Mouse (Mus musculus) embryonic facial prominence, embryonic 11.5 days (tissue): ENCODE data around the gene Tex12. TPM values are rescaled to one million over a fixed set of nuclear protein-coding genes. Genes with fewer than 3 reads are reported as not detected.

Experiments used
- ATAC-seq: fragments of 200-750 bp; cut with Nextera tagmentation; replicated peaks from 2 replicates; pipeline ENCODE4 v1.8.0; 2017; ENCODE audit warnings: low read depth; ENCODE audit not compliant: insufficient number of reproducible peaks, low FRiP score, low TSS enrichment
- DNase-seq: peaks from one replicate; pipeline ENCODE4 v3.0.0-alpha.2; 2015; ENCODE audit warnings: low spot score
- H3K27ac ChIP-seq: fragments of 300-500 bp; sonication (generic); replicated peaks from 2 replicates; pipeline ENCODE4 v1.5.1; 2014; ENCODE audit warnings: mild to moderate bottlenecking, low read depth, low read length, control low read depth
- H3K27me3 ChIP-seq: fragments of 300-500 bp; sonication (generic); 2 replicates; pipeline ENCODE4 v1.6.1; 2014; ENCODE audit warnings: mild to moderate bottlenecking, low read length, moderate library complexity, mixed read lengths; ENCODE audit not compliant: control insufficient read depth, insufficient read depth
- H3K36me3 ChIP-seq: fragments of 300-500 bp; sonication (generic); replicated peaks from 2 replicates; pipeline ENCODE4 v1.6.1; 2014; ENCODE audit warnings: low read depth, mild to moderate bottlenecking, low read length, moderate library complexity, mixed read lengths; ENCODE audit not compliant: control insufficient read depth, insufficient read depth
- H3K4me1 ChIP-seq: fragments of 300-500 bp; sonication (generic); 2 replicates; pipeline ENCODE4 v1.6.1; 2014; ENCODE audit warnings: low read length, mixed read lengths; ENCODE audit not compliant: control insufficient read depth, insufficient read depth
- H3K4me2 ChIP-seq: fragments of 300-500 bp; sonication (generic); 2 replicates; pipeline ENCODE4 v1.6.1; 2014; ENCODE audit warnings: low read depth, mild to moderate bottlenecking, control low read depth, low read length, moderate library complexity
- H3K4me3 ChIP-seq: fragments of 300-500 bp; sonication (generic); 2 replicates; pipeline ENCODE4 v1.5.1; 2014; ENCODE audit warnings: low read depth, low read length, control low read depth
- H3K9ac ChIP-seq: fragments of 300-500 bp; sonication (generic); replicated peaks from 2 replicates; pipeline ENCODE4 v1.6.1; 2014; ENCODE audit warnings: mild to moderate bottlenecking, control low read depth, low read length
- H3K9me3 ChIP-seq: fragments of 300-500 bp; sonication (generic); replicated peaks from 2 replicates; pipeline ENCODE4 v1.6.1; 2016; ENCODE audit warnings: mild to moderate bottlenecking, low read length, inconsistent platforms, mixed read lengths; ENCODE audit not compliant: control insufficient read depth
- WGBS: fragments of 180-500 bp; shearing (Covaris S2); extraction: QIAGEN DNeasy Blood & Tissue Kit; methylation state at CpG from one replicate; pipeline ENCODE4 v1.1.7; 2014; 5-methylcytosine and 5-hydroxymethylcytosine counted together
- polyA plus RNA-seq: library from polyadenylated mRNA; unstranded; fragments of >200 nt; fragmentation: Nextera tagmentation; extraction: Ambion mirVana; gene quantifications from 2 replicates; pipeline ENCODE4 v1.2.1, GENCODE M21; 2014

Gene Tex12
- polyA plus RNA-seq, 1 experiment from 2014 or later = not detected

DNA sequence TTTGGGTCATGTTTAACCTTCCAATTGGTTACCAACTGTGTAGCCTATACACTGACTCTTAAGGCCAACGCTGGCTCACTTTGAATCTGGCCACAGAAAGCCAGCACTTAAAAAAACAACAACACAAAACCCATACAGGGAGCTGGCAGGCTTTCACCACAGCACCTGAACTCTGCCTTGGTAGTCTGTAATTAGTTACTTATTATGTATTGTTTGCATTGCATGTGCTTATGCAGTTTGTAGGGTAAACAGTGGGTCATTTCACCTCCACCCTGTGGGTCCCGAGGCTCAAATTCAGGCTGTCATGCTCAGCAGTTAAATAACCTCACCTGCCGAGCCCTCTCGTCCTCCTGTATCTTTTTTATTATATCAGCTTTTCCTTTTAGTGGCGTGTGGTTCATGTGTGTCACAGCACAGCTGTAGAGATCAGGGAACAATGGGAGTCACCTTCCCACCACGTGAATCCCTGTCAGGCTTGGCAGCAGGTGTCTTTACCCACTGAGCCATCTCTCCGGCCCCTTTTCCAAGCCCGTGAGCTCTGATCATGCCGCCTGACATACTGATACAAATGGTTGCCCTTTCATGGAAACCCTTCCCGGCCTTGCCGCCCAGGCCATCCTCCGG, 33.8 kb upstream of the Tex12 start:
- no peak overlapping the region for H3K4me2 ChIP-seq
- H3K36me3 ChIP-seq = peaks cover 9% of the 10 kb centered on the region
- 78% methylated on average over 12 of the region's 12 CpGs for WGBS
- H3K4me1 ChIP-seq = no peaks in the 10 kb centered on the region
- ATAC-seq (no peak), DNase-seq (no peak)
- H3K9ac ChIP-seq = no peak overlapping the region
- no peaks in the 10 kb centered on the region for H3K27me3 ChIP-seq
- no peak overlapping the region for H3K4me3 ChIP-seq
- no peaks in the 10 kb centered on the region for H3K9me3 ChIP-seq
- no peak overlapping the region for H3K27ac ChIP-seq

DNA sequence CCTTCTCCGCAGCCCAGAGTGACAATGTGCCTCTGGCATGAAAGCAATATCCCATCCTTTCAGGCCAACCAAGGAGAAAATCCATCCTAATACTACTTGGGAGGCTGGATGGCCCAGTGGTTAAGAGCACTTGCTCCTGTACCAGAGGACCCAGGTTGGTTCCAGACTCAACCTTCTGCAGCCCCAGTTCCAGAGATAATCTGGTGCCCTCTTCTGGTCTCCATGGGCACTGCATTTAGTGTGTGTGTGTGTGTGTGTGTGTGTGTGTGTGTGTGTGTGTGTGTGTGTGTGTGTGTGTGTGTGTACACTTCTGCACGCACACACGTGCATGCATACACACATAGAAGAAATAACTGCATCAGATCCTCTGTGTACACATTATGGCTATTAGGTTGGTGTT, 32.4 kb upstream of the Tex12 start:
- no peak for ATAC-seq

DNA sequence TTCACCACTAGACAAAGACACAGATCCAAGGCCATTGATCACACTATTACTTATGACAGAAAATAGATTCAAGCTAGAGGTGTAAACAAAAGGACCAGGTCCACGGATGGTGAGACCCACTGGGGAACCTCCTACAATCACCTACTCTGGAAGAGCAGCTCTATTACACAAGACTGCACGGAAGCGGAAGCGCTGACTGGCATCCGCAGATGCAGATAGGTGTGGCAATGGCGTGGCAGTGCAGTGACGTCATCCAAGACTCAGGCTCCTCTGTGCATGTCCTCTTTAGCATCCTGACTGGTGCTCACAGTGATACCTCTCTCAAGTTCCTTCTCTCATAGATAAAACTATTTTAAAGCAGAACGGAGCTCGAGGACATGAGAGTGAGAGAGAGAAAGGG, 31.8 kb upstream of the Tex12 start:
- Histone ChIP-seq H3K27ac (no peak overlapping the region), H3K36me3 (peaks cover 6% of the 10 kb centered on the region), H3K4me1 (no peaks in the 10 kb centered on the region), H3K9me3 (no peaks in the 10 kb centered on the region), H3K4me2 (no peak overlapping the region), H3K9ac (no peak overlapping the region), H3K4me3 (no peak overlapping the region), H3K27me3 (no peaks in the 10 kb centered on the region)
- DNase-seq = no peak
- no peak for ATAC-seq
- WGBS = 92% methylated on average over 9 of the region's 9 CpGs

More for the DNA sequence above, 32.4 kb upstream of the Tex12 start:
- Histone ChIP-seq H3K27me3 (no peaks in the 10 kb centered on the region), H3K36me3 (peaks cover 6% of the 10 kb centered on the region), H3K9me3 (no peaks in the 10 kb centered on the region), H3K9ac (no peak overlapping the region), H3K27ac (no peak overlapping the region), H3K4me3 (no peak overlapping the region), H3K4me2 (no peak overlapping the region), H3K4me1 (no peaks in the 10 kb centered on the region)
- 70% methylated on average over 3 of the region's 3 CpGs for WGBS
- DNase-seq = peak; percentile 38

DNA sequence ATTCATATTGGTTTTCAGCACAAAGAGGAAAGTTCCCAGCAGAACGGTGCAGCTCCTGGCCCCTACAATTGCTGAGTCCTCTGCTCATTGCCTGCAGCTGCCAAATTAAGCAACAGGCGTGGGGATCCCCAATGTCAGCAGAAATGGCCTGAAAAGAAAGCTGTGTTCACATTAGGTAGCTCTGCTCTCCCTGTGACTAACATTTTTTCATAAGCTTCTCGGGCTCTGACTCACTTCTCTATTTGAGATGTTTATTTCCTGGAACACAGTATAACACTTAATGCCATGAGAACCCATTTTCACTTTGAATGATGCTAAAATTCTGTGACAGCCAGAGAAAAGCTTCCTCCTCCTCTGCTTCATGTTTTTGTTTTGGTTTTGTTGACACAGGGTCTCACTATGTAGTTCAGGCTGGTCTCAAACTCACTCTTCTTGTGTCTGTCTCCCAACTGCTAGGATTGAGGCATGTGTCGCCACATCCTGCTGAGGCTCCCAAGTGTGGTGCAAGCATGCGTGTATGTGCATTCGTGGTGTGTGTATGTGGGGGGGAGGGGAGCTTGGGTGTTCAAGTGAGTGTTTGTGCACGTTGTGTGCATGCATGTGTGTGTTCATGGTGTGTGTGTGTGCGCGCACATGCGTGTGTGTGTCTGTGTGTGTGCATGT, 29.9 kb upstream of the Tex12 start:
- H3K9ac ChIP-seq = no peak overlapping the region
- no peak overlapping the region for H3K4me3 ChIP-seq
- no peak for DNase-seq
- no peaks in the 10 kb centered on the region for H3K9me3 ChIP-seq
- no peak for ATAC-seq
- H3K27me3 ChIP-seq = no peaks in the 10 kb centered on the region
- WGBS = 77% methylated on average over 10 of the region's 10 CpGs
- no peaks in the 10 kb centered on the region; the same call in 1 of the 2 replicates for H3K36me3 ChIP-seq
- no peak overlapping the region for H3K4me2 ChIP-seq
- H3K4me1 ChIP-seq = no peaks in the 10 kb centered on the region
- H3K27ac ChIP-seq = no peak overlapping the region

- Histone ChIP-seq H3K4me2 (no peak overlapping the region), H3K4me3 (no peak overlapping the region), H3K4me1 (no peaks in the 10 kb centered on the region), H3K27ac (no peak overlapping the region), H3K36me3 (no peaks in the 10 kb centered on the region; the same call in 1 of the 2 replicates), H3K27me3 (no peaks in the 10 kb centered on the region), H3K9ac (no peak overlapping the region), H3K9me3 (no peaks in the 10 kb centered on the region)
- ATAC-seq (no peak), DNase-seq (no peak)
- 79% methylated on average over 4 of the region's 4 CpGs for WGBS
Observed at GRCm38 (mm10) chr9:50586955-50587354, 25.8 kb upstream of the Tex12 start.

GRCm38 (mm10) chr9:50585145-50585818, 24.2 kb upstream of the Tex12 start:
- Histone ChIP-seq H3K4me3 (no peak overlapping the region), H3K4me1 (no peaks in the 10 kb centered on the region), H3K4me2 (no peak overlapping the region), H3K9ac (no peak overlapping the region), H3K27ac (no peak overlapping the region), H3K27me3 (no peaks in the 10 kb centered on the region), H3K9me3 (no peaks in the 10 kb centered on the region), H3K36me3 (no peaks in the 10 kb centered on the region; the same call in 1 of the 2 replicates)
- WGBS = 80% methylated on average over 6 of the region's 6 CpGs
- ATAC-seq (no peak), DNase-seq (no peak)

GRCm38 (mm10) chr9:50580370-50580769, 19.2 kb upstream of the Tex12 start:
- Histone ChIP-seq H3K27me3 (no peaks in the 10 kb centered on the region), H3K36me3 (no peaks in the 10 kb centered on the region; the same call in 1 of the 2 replicates), H3K4me3 (no peak overlapping the region), H3K4me1 (no peaks in the 10 kb centered on the region), H3K9ac (no peak overlapping the region), H3K9me3 (no peaks in the 10 kb centered on the region), H3K27ac (no peak overlapping the region), H3K4me2 (no peak overlapping the region)
- no peak for DNase-seq
- 41% methylated on average over 4 of the region's 4 CpGs for WGBS
- no peak for ATAC-seq
